Mouse (Mus musculus) brain, embryonic 14.5 days (tissue): ENCODE measurements around the gene Taco1. TPM values are rescaled to one million over a fixed set of nuclear protein-coding genes. Genes with fewer than 3 reads are reported as not detected.

ENCODE experiments used
- DNase-seq: peaks from one replicate; pipeline ENCODE4 v3.0.0-alpha.2; 2011; ENCODE audit warnings: low read depth
- CTCF ChIP-seq: fragments of 200-500 bp; IDR thresholded peaks from 2 replicates; pipeline ENCODE4 v1.5.1; 2012; ENCODE audit warnings: inconsistent platforms, mild to moderate bottlenecking, moderate library complexity, borderline replicate concordance; ENCODE audit not compliant: insufficient read depth, insufficient read length; ENCODE audit errors: extremely low read depth
- POLR2A ChIP-seq: fragments of 200-500 bp; IDR thresholded peaks from 2 replicates; pipeline ENCODE4 v1.6.1; 2012; ENCODE audit warnings: mild to moderate bottlenecking, inconsistent platforms, borderline replicate concordance; ENCODE audit not compliant: poor library complexity, insufficient read depth, insufficient read length, severe bottlenecking; ENCODE audit errors: extremely low read depth
- polyA plus RNA-seq: library from polyadenylated mRNA; depleted of rRNA; stranded (reverse); fragments of >200 nt; gene quantifications from 2 replicates; pipeline ENCODE4 v1.2.3, GENCODE M21; 2012; rRNA removed

Taco1 gene
- polyA plus RNA-seq, 1 experiment, result 12.6 TPM

DNA sequence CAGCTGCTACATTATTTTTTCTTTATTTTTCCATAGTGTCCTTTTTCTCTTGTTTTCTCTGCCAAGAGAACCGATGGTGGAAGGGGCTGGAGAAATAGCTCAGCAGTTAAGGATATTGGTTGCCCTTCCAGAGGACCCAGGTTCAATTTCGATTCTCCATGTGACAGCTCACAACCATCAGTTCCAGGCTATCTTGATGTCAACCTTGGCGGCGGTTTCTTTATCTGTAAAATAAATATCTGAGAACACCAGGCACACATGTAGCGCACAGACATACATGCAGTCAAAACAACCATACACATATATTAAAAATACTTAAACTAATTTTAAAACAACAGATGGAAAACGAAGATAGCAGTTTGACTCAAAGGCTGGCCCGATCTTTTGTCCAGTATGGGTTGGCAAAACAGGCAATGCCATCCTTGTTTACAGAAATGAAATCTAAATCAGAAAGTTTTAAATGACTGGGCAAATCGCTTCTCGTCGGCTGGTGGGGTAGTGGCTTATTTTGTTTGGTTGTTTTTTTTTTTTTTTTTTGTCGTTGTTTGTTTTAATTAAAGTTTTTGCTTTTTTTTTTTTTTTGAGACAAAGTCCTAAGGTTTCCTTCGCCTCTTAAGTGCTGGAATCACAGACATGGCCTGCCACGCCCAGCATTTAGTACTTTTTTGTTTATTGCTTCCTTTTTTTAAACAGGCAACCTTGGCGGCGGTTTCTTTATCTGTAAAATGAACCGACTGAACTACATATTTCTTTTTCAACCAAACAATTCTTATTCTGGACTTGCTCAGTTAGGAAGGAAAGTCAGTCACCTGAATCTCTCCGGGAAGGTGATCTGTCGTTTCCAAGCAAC lies 563 bp upstream of the Taco1 start:
- DNase-seq, result no peak
- TF ChIP-seq POLR2A (no peak), CTCF (no peak)

- peak; percentile 74 for DNase-seq
These were observed 755 bp downstream of the Taco1 start for GRCm38 (mm10) chr11:106066616-106067015.

- TF ChIP-seq POLR2A (no peak), CTCF (no peak)
- DNase-seq, result no peak
These were observed 7.9 kb downstream of the Taco1 start for GRCm38 (mm10) chr11:106073774-106074173.

GRCm38 (mm10) chr11:106076321-106076720 lies 10.5 kb downstream of the Taco1 start:
- DNase-seq, result peak; percentile 77
- TF ChIP-seq POLR2A (no peak), CTCF (peak; percentile 90)

DNA sequence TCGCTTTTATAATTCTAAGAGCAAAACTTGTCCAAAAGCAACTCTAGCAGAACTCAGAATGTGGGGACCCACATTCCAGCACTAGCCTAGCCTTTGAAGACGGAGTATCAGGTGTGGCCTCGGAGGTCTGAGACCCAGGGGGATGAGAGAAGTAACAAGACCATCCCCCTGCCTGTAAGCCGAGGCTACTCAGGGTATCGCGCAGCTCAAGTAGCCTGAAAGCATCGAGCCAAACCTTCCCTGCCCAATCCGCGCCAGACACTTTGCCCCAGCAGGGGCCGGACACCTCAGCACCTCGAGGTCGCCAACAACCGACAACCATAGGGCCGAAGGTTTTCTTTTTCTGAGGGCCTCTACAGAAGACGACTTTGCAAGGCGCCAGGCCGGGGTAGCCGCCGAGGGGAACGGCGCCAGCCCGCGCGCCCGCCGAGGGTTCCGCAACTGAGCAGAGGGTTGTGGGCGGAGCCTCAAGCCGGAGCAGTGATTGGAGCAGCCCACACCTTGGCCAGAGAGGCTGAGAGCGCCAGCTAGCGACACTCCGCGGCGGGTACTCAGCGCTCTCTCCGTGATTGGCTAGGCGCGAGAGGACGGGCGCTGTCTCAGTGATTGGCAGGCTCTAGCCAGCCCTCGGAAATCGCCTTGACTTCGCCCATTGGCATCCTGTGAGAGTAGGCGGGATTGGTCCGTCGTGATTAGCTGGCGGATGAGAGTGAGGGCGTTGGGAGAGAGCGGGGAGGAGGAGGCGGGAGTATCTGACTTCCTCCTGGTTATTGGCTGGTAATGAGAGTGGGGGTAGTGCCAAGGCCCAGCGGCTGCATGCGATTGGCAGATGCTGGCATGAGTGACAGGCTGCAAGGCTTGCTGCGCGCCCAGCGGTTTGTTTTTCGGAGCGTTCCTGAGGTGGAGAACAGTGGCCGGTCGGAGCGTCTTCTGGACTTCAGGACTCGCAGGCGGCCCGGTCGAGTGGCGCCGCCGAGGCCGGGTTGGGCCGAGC lies 18.1 kb downstream of the Taco1 start, which contains the start of gene Map3k3:
Map3k3 (plus strand) TSS at position 906 of the 994 bp plus-strand sequence.
- peak; percentile 100 for DNase-seq
- TF ChIP-seq CTCF (peak; percentile 55), POLR2A (peak; percentile 92)

DNA sequence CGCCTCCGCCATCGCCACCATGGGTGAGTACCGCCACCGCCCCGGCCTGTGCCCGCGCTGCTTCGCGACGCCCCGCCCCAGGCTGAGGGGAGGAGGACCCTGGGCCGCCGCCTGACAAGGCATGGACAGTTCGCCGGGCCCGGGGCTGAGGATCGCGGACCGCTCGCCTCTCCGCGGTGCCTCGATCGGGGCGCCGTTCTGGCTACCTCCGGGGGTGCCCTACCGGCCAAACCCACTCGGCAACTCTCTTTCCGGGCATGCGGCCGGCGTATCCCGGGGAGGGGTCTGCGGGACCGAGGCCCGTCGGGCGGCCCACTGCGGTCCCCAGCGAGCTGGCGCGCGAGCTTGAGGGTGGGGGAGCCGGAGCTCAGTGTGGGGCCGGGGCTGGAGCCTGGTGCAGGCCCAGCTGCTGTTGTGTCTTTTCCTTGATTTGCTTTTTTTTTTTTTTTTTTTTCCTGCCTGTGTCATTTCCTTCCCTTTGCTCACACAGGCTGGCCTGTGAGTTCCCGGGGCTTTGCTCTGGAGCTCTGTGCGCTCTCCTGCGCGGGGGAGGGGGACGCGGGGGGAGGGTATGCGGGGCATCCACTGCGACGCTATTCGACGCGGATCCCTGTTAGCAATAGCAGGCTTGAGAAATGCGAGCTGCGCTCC lies 19.2 kb downstream of the Taco1 start:
- DNase-seq, result peak; percentile 86
- TF ChIP-seq POLR2A (no peak), CTCF (no peak)

DNA sequence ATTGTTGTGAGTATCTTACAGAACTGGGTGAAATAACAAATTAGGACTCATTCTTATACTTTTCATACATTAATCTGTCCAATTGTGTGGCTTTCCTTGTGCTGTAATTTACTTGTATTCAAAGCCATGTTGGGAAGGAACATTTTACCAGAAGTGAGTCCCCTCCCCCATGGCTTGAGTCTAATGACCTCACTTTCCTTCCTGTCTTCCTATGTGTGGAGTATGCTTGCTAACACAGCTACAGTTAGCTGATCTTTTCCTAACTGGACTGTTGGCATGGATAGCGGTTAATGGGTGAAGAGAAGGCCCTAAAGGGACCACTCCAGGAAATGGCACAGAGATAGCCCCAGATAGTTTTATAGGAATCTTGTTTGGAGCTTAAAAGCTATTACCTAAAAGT lies 32.4 kb downstream of the Taco1 start:
- DNase-seq, result no peak
- no peak for TF ChIP-seq POLR2A
- no peak for TF ChIP-seq CTCF

DNA sequence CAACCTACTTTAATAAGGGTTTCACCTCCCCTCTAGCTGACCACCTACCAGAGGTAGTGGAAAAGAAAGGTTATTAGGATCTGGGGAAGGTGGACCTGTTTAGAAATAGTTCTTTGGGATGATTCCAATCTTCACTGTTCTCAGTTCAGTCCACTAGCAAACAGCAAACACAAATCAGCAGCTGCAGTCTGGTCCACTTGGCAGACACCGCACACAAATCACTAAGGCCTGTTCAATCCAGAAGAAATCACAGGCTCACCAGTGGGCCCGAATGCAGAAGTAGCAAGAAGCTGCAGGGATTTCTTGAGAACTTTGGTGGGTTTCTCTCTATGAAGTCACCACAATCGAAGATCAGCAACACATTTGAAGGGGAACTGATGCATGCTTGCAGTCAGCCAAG lies 37.0 kb downstream of the Taco1 start:
- no peak for DNase-seq
- TF ChIP-seq CTCF (no peak), POLR2A (no peak)

- no peak for DNase-seq
- TF ChIP-seq POLR2A (no peak), CTCF (no peak)
These were observed 40.3 kb downstream of the Taco1 start for GRCm38 (mm10) chr11:106106047-106106587.

GRCm38 (mm10) chr11:106111688-106112087 lies 45.8 kb downstream of the Taco1 start:
- DNase-seq, result no peak

DNA sequence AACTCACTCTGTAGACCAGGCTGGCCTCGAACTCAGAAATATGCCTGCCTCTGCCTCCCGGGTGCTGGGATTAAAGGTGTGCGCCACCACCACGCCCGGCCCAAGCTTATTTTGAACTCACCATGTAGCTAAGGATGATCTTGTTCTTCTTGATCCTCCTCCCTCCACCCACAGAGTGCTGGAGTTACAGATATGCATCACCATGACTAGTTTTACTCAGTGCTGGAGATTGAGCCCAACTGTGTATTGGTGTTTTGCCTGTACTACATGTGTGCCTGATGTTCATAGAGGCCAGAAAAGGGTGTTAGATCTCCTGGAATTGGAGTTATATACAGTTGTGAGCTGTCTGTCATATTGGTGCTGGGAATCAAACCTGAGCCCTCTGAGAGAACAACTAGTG lies 56.4 kb downstream of the Taco1 start:
- DNase-seq, result no peak
- TF ChIP-seq CTCF, result no peak
- TF ChIP-seq POLR2A, result no peak

More at GRCm38 (mm10) chr11:106111688-106112087, 45.8 kb downstream of the Taco1 start:
- TF ChIP-seq POLR2A (no peak), CTCF (no peak)

DNA sequence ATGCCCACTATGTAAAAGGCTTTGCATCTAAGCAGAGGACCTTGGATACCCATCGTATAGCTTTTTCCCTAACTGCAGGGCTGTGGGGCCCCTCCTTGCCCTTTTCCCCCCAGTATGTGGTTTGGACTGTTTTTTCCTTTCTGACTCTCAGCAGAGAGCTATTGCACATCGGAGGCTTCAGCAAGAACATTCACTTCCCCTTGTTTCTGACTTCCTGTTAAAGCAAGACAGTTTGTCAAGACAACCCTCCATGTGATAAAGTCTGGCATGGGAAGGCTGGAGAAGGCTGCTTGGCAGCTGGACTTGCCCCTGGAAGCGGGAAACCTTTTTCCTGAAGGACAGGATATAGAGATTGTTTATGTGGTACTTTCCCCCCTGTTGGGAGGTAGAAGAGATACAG lies 56.9 kb downstream of the Taco1 start:
- no peak for TF ChIP-seq POLR2A
- TF ChIP-seq CTCF, result no peak
- DNase-seq, result no peak

Other genes with a start within 250 kb of the Taco1 start
- 33.0 and 36.9 TPM in 2 replicates for gene Cyb561, start 112.7 kb upstream of the Taco1 start, polyA plus RNA-seq
- gene Ace, start 98.1 kb upstream of the Taco1 start, polyA plus RNA-seq, result 4.9 and 8.9 TPM in 2 replicates
- not detected in 2 replicates for gene Ace3, start 71.4 kb upstream of the Taco1 start, polyA plus RNA-seq
- 1.2 and 2.1 TPM in 2 replicates for gene Kcnh6, start 57.9 kb upstream of the Taco1 start, polyA plus RNA-seq
- gene Dcaf7, start 29.2 kb upstream of the Taco1 start, polyA plus RNA-seq, result 141 and 173 TPM in 2 replicates
- gene Map3k3, start 18.6 kb downstream of the Taco1 start, polyA plus RNA-seq, result 33.1 and 33.5 TPM in 2 replicates
- gene Gm10840, start 94.8 kb downstream of the Taco1 start, polyA plus RNA-seq, result 0.77 TPM in 1 of 2 replicates, not detected in the other
- gene Limd2, start 94.8 kb downstream of the Taco1 start, polyA plus RNA-seq, result 128 and 134 TPM in 2 replicates
- gene Strada, start 136.1 kb downstream of the Taco1 start, polyA plus RNA-seq, result 54.3 and 68.3 TPM in 2 replicates
- 44.1 and 54.9 TPM in 2 replicates for gene Ccdc47, start 150.3 kb downstream of the Taco1 start, polyA plus RNA-seq
- gene Ddx42, start 150.9 kb downstream of the Taco1 start, polyA plus RNA-seq, result 41.1 and 56.8 TPM in 2 replicates
- gene Ftsj3, start 190.0 kb downstream of the Taco1 start, polyA plus RNA-seq, result 30.1 and 31.5 TPM in 2 replicates
- gene Psmc5, start 190.1 kb downstream of the Taco1 start, polyA plus RNA-seq, result 162 and 165 TPM in 2 replicates
- 37.3 and 51.0 TPM in 2 replicates for gene Smarcd2, start 206.9 kb downstream of the Taco1 start, polyA plus RNA-seq
- 0.15 and 0.23 TPM in 2 replicates for gene Tcam1, start 210.6 kb downstream of the Taco1 start, polyA plus RNA-seq
- gene Gh, start 235.8 kb downstream of the Taco1 start, polyA plus RNA-seq, result not detected in 2 replicates
- gene Cd79b, start 248.7 kb downstream of the Taco1 start, polyA plus RNA-seq, result 0.48 and 0.62 TPM in 2 replicates